Mouse (Mus musculus): ENCODE data around the gene Tmem132c.

Gene Tmem132c

DNA sequence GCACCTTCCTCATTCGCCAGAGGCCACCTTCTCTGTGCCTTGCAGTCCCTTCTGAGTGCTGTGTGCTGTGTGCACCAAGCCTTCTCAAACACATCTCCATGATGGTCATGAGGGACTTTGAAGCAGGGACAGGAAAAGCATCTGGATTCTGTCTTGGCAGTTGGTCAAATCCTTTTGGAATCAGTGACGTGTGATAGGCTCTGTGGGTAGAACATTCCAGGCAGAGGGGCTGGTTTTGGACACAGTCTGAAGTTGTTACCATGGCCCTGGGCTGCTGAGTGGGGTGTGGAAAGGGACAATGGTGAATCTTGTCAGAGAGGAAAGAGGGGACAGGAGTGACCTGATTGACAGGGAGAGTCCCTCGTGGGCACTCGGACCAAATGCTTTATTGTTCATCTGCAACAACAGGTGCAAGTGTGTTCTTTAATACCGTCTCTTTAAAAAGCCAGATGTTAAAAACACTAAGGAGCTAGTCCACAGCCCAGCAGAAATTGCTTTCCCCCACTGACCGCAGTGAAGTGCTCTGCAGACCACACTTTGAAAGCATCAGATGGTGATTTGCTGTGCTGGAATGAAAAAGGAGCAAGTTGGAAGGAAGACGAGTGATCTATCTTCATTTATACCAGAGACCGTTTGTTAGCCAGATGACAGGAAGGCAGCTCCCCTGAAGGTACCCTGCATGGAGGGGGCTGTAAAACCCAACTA lies 242.5 kb downstream of the Tmem132c start:
- no peak for DNase-seq (ENCODE audit: inconsistent age in 2 of 2, low spot score in 1 of 2)

DNA sequence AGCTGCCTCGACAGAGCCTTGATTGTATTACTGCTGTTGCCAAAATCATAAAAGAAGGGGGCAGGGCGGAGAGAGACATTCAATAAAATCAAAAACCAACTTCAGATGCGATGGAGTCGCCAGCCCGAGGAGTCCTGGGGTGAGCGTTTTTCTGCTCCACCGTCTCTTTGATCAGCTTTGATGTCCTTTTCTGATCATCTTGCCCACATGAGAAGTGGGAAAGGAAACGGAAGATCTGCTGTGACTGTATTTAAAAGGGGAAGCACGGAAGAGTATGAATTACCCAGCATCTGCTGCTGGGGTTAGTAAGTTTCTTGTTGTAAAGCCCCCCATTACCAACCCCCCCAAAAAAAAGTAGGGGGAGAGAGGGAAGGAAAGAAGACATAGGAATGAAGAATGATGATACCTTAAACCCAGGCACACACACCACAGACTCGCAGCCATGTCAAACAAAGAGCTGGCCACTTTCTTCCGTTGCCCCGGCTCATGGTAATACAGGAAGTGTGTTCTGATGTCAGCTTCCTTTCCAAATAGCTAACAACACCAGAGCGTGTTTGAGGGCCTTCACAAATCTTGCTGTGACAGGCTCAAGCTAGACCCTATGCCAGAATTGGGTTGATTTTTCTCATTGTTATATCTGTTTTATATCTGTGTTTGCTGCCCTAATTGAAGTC lies 243.3 kb downstream of the Tmem132c start:
- DNase-seq (ENCODE audit: inconsistent age in 2 of 2, low spot score in 1 of 2), result no peak

- no peak for DNase-seq (ENCODE audit: inconsistent age in 2 of 2, low spot score in 1 of 2)
These were observed 245.6 kb downstream of the Tmem132c start for GRCm38 (mm10) chr5:127487190-127487589.

GRCm38 (mm10) chr5:127488666-127489065 lies 247.1 kb downstream of the Tmem132c start:
- no peak for DNase-seq (ENCODE audit: inconsistent age in 2 of 2, low spot score in 1 of 2)

- no peak for DNase-seq (ENCODE audit: inconsistent age in 2 of 2, low spot score in 1 of 2)
These were observed 250.1 kb downstream of the Tmem132c start for GRCm38 (mm10) chr5:127491724-127492123.

DNA sequence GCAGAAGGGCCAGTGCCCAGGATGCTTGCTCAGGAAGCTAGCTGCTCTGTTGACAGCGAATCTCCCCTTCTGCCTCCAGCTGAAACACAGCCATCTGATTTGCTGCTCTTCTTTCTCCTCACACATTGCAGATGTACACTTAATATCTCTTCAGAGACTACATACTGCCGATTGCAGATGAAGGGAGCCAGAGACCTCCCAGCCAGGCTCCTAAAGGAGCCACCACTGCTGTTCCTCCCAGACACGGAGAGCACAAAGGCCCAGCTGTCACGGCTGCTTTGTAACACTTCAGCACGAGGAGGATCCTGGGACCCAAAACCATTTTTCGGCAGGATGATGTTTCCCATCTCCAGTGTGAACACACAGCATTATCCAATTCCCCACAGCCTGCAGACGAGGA lies 255.3 kb downstream of the Tmem132c start:
- DNase-seq (ENCODE audit: inconsistent age in 2 of 2, low spot score in 1 of 2), result no peak

DNA sequence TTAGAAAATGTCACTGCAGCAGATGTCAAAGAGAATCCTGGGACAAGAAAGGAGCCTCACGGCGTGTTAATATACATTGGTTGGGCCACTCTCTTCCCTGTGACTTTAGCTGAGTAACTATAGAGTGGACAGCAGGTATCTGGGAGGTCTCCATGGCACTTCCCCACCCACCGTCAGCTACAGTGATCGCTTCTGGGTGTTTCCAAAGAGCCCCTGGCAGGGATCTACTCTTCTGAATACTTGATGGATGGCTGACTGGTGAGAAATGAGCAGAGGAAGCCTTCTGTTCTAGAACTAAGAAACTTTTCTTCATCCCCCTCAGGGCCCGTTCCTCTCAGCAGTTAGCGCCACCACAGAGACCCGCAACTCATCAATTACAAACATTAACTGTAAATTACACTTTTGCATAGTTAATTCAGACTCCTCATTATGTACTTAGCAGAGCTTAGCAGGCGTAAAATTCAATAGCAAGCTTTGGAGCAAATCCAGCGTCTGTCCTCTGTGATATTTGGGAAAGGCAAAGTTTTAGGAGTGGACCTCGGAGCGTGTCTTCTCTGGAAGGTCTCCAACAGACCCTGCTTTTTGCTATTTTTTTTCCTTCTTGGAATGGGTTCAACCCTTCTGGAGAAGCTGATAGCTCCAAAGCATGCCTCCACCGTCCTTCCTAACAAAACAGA lies 257.7 kb downstream of the Tmem132c start:
- DNase-seq (ENCODE audit: inconsistent age in 2 of 2, low spot score in 1 of 2), result no peak

- DNase-seq (ENCODE audit: inconsistent age in 2 of 2, low spot score in 1 of 2), result no peak
These were observed 261.2 kb downstream of the Tmem132c start for GRCm38 (mm10) chr5:127502838-127503237.

GRCm38 (mm10) chr5:127505697-127506096 lies 264.1 kb downstream of the Tmem132c start:
- DNase-seq (ENCODE audit: inconsistent age in 2 of 2, low spot score in 1 of 2), result no peak

- peak in 1 of 2 experiments; percentile 20 for DNase-seq (ENCODE audit: inconsistent age in 2 of 2, low spot score in 1 of 2)
These were observed 270.0 kb downstream of the Tmem132c start for GRCm38 (mm10) chr5:127511653-127512052.

- DNase-seq (ENCODE audit: inconsistent age in 2 of 2, low spot score in 1 of 2), result no peak
These were observed 274.4 kb downstream of the Tmem132c start for GRCm38 (mm10) chr5:127515960-127516359.

DNA sequence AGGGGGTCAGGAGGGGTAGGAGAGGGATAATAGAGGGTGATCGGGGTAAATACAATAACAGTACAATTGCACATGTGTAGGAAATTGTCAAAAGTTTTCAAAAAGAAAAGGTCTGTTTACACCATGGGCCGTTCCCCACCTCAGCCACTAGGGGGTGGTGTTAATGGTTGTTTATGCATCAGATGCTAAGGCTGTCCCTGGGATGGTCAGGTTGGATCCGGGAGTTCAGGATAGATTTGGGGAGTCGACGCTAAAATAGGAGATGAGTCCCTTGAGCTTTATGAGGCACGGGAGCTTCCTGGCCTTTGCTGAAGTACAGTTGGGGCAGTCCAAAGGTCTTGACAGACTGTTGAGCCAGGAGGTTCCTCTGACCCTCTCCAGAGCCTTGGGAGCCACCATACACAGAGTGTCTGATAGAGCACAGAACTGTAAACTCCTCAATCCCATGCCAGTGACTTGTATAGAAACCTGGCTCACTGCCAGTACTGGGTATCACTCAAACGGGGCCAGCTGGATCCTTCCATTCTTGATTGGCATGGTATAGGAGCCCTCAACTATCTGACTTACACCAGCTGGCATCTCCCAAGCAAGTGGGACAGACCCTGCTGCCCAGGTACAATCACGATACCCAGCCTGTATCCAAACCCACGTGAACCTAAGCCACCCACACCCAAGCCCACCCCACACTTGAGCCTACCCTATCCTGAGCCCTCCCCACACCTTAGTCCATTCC lies 281.3 kb downstream of the Tmem132c start:
- peak in 1 of 2 experiments; percentile 52 for DNase-seq (ENCODE audit: inconsistent age in 2 of 2, low spot score in 1 of 2)

DNA sequence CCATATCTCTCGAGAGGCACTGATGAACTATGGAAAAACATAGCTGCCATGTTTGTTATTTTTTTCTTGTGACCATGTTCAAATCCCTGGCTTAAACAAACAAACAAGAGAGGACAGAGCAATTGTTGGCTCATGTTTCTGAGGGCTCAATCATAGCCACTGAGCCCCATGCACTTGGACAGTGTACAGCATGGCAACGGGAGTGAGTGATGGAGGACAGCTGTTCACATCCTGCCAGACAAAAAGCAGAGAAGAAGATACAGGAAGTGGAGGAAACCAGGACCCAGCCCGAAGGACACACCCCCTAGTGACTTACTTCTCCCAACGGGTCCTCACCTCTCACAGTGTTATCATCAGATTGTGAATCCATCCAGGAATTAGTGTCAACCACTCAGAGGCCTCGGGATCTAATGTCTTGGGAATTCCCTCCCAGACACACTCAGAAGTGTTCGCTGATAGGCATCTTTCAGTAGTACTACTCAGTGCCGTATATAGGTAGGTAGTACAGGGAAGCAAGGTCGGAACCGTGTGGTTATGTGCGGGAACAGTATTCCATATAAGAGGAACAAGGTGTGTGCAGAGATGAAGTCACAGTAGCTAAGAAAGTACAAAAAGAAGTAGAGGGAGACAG lies 285.9 kb downstream of the Tmem132c start:
- DNase-seq (ENCODE audit: inconsistent age in 2 of 2, low spot score in 1 of 2), result no peak

GRCm38 (mm10) chr5:127537508-127537907 lies 295.9 kb downstream of the Tmem132c start:
- no peak for DNase-seq (ENCODE audit: inconsistent age in 2 of 2, low spot score in 1 of 2)

GRCm38 (mm10) chr5:127546585-127546991 lies 305.0 kb downstream of the Tmem132c start:
- no peak for DNase-seq (ENCODE audit: inconsistent age in 2 of 2, low spot score in 1 of 2)

DNA sequence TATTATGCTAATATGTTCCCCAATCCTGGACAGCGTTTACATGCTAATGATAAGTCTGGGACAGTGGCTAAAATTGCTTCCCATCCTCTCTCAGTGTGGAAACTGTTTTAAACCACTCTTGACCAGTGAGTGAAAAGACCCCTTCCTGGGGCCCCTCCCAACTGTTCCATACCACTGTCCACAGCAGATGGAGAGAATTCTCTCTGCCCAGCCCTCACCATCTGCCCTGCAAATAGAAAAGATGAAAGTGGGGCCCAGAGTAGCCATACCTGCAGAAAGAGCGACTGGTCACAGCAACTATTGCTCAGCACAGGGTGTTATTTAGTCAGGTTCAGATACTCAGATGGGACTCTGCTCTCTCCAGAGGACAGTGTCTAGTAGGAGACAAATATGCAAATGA lies 306.5 kb downstream of the Tmem132c start:
- DNase-seq (ENCODE audit: inconsistent age in 2 of 2, low spot score in 1 of 2), result no peak

- no peak for DNase-seq (ENCODE audit: inconsistent age in 2 of 2, low spot score in 1 of 2)
These were observed 319.5 kb downstream of the Tmem132c start for GRCm38 (mm10) chr5:127561086-127561485.

- no peak for DNase-seq (ENCODE audit: inconsistent age in 2 of 2, low spot score in 1 of 2)
These were observed 325.6 kb downstream of the Tmem132c start for GRCm38 (mm10) chr5:127567165-127567741.

DNA sequence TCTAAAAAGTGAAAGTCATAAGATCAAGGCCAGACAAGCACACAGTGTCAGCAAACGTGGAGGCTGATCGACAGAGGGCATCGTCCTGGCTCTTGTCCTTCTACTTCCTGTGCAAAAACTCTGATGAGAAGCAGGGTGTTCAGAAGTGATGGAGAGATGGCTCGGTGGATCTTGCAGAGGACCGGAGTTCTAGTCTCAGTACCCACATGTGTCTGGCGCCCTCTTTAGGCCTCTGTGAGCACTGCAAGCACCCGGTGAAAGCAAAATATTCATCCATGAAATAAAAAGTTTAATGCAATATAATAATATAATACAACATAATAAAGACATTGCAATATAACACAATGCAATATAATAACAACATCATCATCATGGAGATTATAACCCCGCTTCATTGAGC lies 335.8 kb downstream of the Tmem132c start:
- no peak for DNase-seq (ENCODE audit: inconsistent age in 2 of 2, low spot score in 1 of 2)

DNA sequence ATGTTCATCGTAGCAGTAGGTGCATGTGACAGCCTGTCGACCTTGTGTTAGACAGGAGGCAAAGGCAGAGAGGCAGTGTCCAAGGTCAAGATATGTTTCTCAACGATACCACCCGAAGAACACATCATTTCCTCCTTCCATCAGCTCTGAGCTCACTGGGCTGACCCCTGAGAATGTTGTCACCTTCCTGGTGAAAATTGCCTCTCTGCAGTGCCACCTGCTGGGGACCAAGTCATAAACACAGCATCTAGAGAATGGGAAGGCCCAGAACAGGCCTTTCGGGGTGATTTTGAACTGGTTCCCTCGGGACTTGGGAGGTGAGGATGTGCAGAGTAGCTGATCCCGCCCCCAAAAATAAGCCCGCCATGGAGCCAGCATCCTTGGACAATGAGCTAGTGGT lies 342.1 kb downstream of the Tmem132c start:
- DNase-seq (ENCODE audit: inconsistent age in 2 of 2, low spot score in 1 of 2), result no peak

- no peak for DNase-seq (ENCODE audit: inconsistent age in 2 of 2, low spot score in 1 of 2)
These were observed 346.2 kb downstream of the Tmem132c start for GRCm38 (mm10) chr5:127587854-127588253.

Measured in adrenal gland, adult (tissue).